Mouse (Mus musculus) liver, embryonic 14.5 days (tissue): ENCODE measurements around the gene Ttpal.

Experiments
- CTCF ChIP-seq: IDR thresholded peaks from 2 replicates; pipeline ENCODE4 v1.5.1; 2016; ENCODE audit warnings: antibody characterized with exemption, low read depth, control low read depth
- EP300 ChIP-seq: IDR thresholded peaks from 2 replicates; pipeline ENCODE4 v1.6.1; 2016; ENCODE audit warnings: antibody characterized with exemption, low read depth

- peak; percentile 46 for TF ChIP-seq CTCF
- TF ChIP-seq EP300 = no peak
These were observed 10.0 kb upstream of the Ttpal start for GRCm38 (mm10) chr2:163592084-163592483.
